Mouse (Mus musculus) small intestine, adult 2 months (tissue): Measurements from ENCODE around the gene Zfp568.

ENCODE experiments used
- CTCF ChIP-seq: fragments of 200-500 bp; IDR thresholded peaks from 2 replicates; pipeline ENCODE4 v1.5.1; 2012; ENCODE audit warnings: low read depth, mild to moderate bottlenecking, control low read depth, inconsistent platforms, low read length, moderate library complexity, mixed read lengths; ENCODE audit not compliant: insufficient replicate concordance, insufficient read length; ENCODE audit errors: extremely low read depth
- POLR2A ChIP-seq: fragments of 200-500 bp; IDR thresholded peaks from 2 replicates; pipeline ENCODE4 v1.6.1; 2012; ENCODE audit warnings: low read depth, mild to moderate bottlenecking, control low read depth, inconsistent platforms, low read length, moderate library complexity

- TF ChIP-seq CTCF (no peak), POLR2A (no peak)
Measured at GRCm38 (mm10) chr7:30008020-30008690, 24.4 kb downstream of the Zfp568 start.
